Mouse (Mus musculus) forebrain, embryonic 12.5 days (tissue): ENCODE results near the gene Dnmt3b. TPM values are rescaled to one million over a fixed set of nuclear protein-coding genes. Genes with fewer than 3 reads are reported as not detected.

Source experiments
- polyA plus RNA-seq: library from polyadenylated mRNA; unstranded; fragments of >200 nt; fragmentation: Nextera tagmentation; extraction: Ambion mirVana; gene quantifications from 2 replicates; pipeline ENCODE4 v1.2.1, GENCODE M21; 2016

Gene Dnmt3b
- polyA plus RNA-seq, 1 experiment from 2014 or later: 10.7 TPM

Other genes with a start within 250 kb of the Dnmt3b start
- gene 4930404H24Rik, start 156.7 kb upstream of the Dnmt3b start, polyA plus RNA-seq: not detected in 2 replicates
- gene Nol4l, start 119.5 kb upstream of the Dnmt3b start, polyA plus RNA-seq: 31.4 and 34.5 TPM in 2 replicates
- gene Commd7, start 16.7 kb upstream of the Dnmt3b start, polyA plus RNA-seq: 67.3 and 68.6 TPM in 2 replicates
- 0.10 TPM in 1 of 2 replicates, not detected in the other for gene Dnmt3c, start 47.2 kb downstream of the Dnmt3b start, polyA plus RNA-seq
- 385 and 409 TPM in 2 replicates for gene Mapre1, start 91.8 kb downstream of the Dnmt3b start, polyA plus RNA-seq
- not detected in 2 replicates for gene Efcab8, start 130.5 kb downstream of the Dnmt3b start, polyA plus RNA-seq
- gene Sun5, start 221.6 kb downstream of the Dnmt3b start, polyA plus RNA-seq: not detected in 2 replicates
- gene Bpifb2, start 225.6 kb downstream of the Dnmt3b start, polyA plus RNA-seq: not detected in 2 replicates